ENCODE assay signal across 8 mouse cellular contexts in the genomic region with DNA sequence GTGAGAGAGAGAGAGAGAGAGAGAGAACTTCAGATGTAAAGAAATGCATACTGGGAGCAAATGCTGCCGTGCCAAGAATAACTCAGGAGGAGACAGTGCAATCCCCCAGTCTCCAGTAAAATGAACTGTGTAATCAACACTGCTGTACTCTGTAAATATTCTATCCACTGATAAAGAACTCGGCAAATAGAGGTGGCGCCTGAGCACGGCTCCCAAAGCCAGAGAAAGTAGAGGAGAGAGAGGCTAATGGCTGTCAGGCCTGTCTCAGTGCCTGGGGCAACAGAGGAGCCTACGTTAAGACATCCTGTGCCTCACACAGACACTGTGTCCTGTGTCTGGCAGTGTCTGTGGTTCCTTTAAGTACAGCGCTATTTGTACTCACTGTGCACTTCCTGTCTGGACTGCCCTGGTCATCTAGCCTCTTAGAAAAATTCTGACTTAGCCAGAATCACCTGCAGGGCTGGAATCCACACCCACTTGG.
A peak's percentile ranks its signal among the peaks of the same experiment; 100 is the strongest.
DNase-seq lines count a peak whose midpoint lies in the region; ATAC-seq and TF ChIP-seq lines count a peak whose summit lies in the region.

No protein-coding gene starts in this region.

- peak overlapping the region; percentile 88 for H3K27ac ChIP-seq in heart, embryonic 13.5 days (replicated peaks)
- H3K27ac ChIP-seq in liver, embryonic 12.5 days = peak overlapping the region; percentile 100
- H3K27ac ChIP-seq in olfactory bulb, adult 2 months (ENCODE audit: insufficient read depth, low read depth, low read length) = 0 out of 2 replicates have a peak overlapping the region, but pooled peaks have one; percentile 2

- TF ChIP-seq CTCF in olfactory bulb, adult 2 months (IDR thresholded peaks at IDR 0.05; ENCODE audit: insufficient read depth, low read depth, low read length) = no peak

- H3K4me3 ChIP-seq in heart, embryonic 13.5 days = no peak overlapping the region
- no peak overlapping the region for H3K4me3 ChIP-seq in liver, embryonic 12.5 days
- no peak overlapping the region for H3K4me3 ChIP-seq in olfactory bulb, adult 2 months (ENCODE audit: insufficient read depth, low read depth, low read length)

- peaks cover 50% of the 10 kb centered on the region for H3K4me1 ChIP-seq in heart, embryonic 13.5 days
- H3K4me1 ChIP-seq in liver, embryonic 12.5 days = peaks cover 84% of the 10 kb centered on the region
- peaks cover 12% of the 10 kb centered on the region for H3K4me1 ChIP-seq in olfactory bulb, adult 2 months (ENCODE audit: control insufficient read depth, insufficient read depth, low read length)

- 9% methylated on average over 6 of the region's 6 CpGs for WGBS in heart, embryonic 13.5 days
- 19% methylated on average over 6 of the region's 6 CpGs for WGBS in liver, embryonic 12.5 days (ENCODE audit: insufficient replicate concordance)
- WGBS in olfactory bulb, adult 2 months = 28% methylated on average over 6 of the region's 6 CpGs

- H3K9me3 ChIP-seq in heart, embryonic 13.5 days = no peaks in the 10 kb centered on the region
- no peaks in the 10 kb centered on the region for H3K9me3 ChIP-seq in liver, embryonic 12.5 days (replicated peaks)

- TF ChIP-seq POLR2A in olfactory bulb, adult 2 months (IDR thresholded peaks at IDR 0.05; ENCODE audit: insufficient read depth, low read depth, low read length) = no peak

- peak overlapping the region; percentile 50 for H3K4me2 ChIP-seq in heart, embryonic 13.5 days
- peak overlapping the region; percentile 25 for H3K4me2 ChIP-seq in liver, embryonic 12.5 days

- ATAC-seq in heart, embryonic 13.5 days (ENCODE audit: extremely low read depth, insufficient number of reproducible peaks, low FRiP score, low TSS enrichment) = peak; percentile 63; the same call in 1 of the 2 replicates
- ATAC-seq in liver, embryonic 12.5 days = peak; percentile 42

- peak; percentile 63 for DNase-seq in layer of hippocampus, adult 9-11 months
- no peak for DNase-seq in layer of hippocampus, postnatal 25 days (ENCODE audit: extremely low spot score in 1 of 2, low spot score in 1 of 2)
- DNase-seq in spleen, postnatal 36 days (ENCODE audit: low spot score in 2 of 2) = no peak
- DNase-seq in spleen, postnatal 14 days (ENCODE audit: low spot score in 2 of 2) = no peak
- DNase-seq in adrenal gland, postnatal 4 days (ENCODE audit: low spot score in 2 of 2) = no peak

- no peaks in the 10 kb centered on the region for H3K36me3 ChIP-seq in heart, embryonic 13.5 days
- H3K36me3 ChIP-seq in liver, embryonic 12.5 days = no peaks in the 10 kb centered on the region

- peak overlapping the region; percentile 21; the same call in 1 of the 2 replicates for H3K9ac ChIP-seq in heart, embryonic 13.5 days
- H3K9ac ChIP-seq in liver, embryonic 12.5 days = peak overlapping the region; percentile 52

- H3K27me3 ChIP-seq in heart, embryonic 13.5 days (replicated peaks) = no peaks in the 10 kb centered on the region
- H3K27me3 ChIP-seq in liver, embryonic 12.5 days (replicated peaks) = no peaks in the 10 kb centered on the region

Comparison
In these comparisons a context has a peak if more than half of its experiments do, and no peak if none do; other contexts are left out.
1. H3K27ac ChIP-seq: peak in every context shown above with its lines; median percentile 100 in liver, embryonic 12.5 days; 88 in heart, embryonic 13.5 days; 2 in olfactory bulb, adult 2 months.